Mouse (Mus musculus) right cerebral cortex, postnatal 10 days (tissue): Measurements from ENCODE around the gene Pdilt.
"Not testable (repeated sequence)": the region's sequence is repeated elsewhere in the genome, so short reads cannot be mapped to it uniquely, and the experiment has no call there.

Experiments
- DNase-seq, 2 experiments: peaks; one replicate each; pipeline ENCODE4 v3.0.0; 2021; ENCODE audit warnings: low spot score in 2 of 2

Pdilt gene

GRCm38 (mm10) chr7:119523389-119523788 lies at the start of gene Pdilt:
Pdilt (minus strand) TSS chr7:119523489.
- no peak for DNase-seq

DNA sequence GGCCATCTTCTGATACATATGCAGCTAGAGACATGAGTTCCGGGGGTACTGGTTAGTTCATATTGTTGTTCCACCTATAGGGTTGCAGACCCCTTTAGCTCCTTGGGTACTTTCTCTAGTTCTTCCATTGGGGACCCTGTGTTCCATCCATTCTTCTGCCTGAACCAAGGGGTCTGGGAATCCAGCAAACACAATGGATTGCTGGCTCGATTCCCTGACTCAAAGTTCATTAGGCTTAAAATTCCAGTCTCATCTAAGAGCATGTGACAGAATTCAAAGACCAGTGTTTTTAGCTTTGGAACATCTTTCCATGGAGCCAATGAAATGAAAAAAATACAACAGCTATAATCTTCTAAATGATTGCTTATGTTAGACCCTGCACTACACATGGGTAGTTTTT lies 39.2 kb upstream of the Pdilt start:
- not testable (repeated sequence) for DNase-seq

DNA sequence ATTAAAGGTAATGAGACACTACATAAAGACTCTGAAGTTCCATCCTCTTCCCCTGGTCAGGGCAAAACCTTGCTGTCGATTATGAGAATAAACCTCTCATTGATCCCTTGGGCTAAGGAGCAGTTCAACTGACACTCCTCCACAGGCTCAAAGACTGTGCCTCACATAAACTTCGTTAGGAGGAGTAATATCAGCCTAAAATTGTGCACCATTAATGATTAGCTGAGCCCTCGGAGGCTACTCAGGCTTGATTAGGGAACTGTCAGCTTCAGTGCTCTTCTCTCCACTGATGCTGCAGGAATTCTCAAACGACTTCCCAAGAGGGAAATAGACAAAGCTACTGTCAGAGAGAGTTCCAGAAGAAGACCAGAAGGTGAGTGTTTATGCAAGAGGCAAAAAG lies 38.2 kb upstream of the Pdilt start:
- no peak for DNase-seq

GRCm38 (mm10) chr7:119560452-119560835 lies 37.2 kb upstream of the Pdilt start:
- no peak for DNase-seq

- no peak for DNase-seq
Measured at GRCm38 (mm10) chr7:119559789-119560451, 36.6 kb upstream of the Pdilt start.

DNA sequence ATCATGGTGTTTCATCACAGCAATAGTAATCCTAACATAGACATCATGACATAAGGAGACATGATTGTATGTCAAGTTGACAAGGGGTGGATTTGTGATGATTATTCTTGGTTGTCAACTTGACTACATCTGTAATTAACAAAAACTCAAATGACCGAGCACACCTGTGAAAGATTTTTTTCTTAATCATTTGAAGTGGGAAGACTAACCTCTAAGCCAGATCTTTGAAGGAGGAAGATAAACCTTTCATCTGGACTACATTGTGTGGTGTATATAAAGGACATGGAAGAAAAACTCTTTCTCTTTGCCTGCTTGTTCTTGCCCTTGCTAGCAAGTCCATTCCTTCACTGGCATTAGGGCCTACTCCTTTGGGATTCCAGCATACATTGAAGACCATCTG lies 30.8 kb upstream of the Pdilt start, which contains the start of gene Acsm2:
Acsm2 (plus strand) TSS at position 301 of the 400 bp plus-strand sequence.
- no peak for DNase-seq

- no peak for DNase-seq
Measured at GRCm38 (mm10) chr7:119550471-119551222, 27.4 kb upstream of the Pdilt start.

DNA sequence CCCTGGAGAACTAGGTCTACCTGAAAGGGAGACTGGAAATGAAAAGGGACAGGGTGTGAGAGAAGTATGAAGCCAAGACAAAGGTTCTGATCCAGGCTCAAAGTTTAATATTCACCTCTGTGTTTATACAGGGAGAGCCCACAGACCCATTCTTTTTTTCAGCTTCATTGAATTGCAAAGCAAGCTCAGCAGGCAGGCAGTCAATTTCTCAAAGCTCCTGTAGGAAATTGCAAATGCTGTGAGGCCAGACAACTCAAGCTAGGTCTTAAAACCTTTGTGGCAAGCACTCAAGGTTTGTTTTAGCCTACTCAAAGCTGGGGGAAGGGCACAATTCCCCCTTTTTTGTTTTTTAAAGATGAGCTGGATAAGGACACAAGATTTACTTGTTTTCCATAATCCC lies 22.3 kb upstream of the Pdilt start:
- DNase-seq: no peak

GRCm38 (mm10) chr7:119542445-119542844 lies 19.2 kb upstream of the Pdilt start:
- no peak for DNase-seq

DNA sequence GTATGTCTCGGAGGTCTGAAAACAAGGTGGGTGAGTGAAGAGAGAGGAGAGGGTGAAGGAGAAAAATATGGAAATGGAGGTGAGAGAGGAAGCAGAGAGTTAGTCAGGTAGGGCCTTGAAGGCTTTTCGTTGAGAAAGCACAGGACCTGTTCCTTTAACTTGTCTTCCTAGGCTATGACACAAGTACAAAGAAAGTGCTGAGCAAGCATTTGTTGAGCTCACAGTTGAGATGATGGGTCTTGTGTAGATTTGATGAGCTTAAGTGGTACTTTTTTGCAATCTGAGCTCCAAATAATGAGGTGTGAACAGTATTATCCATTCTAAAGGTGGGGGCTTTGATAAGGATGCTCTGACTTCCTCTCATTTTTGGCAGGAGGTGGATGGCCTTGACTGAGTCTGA lies 11.1 kb upstream of the Pdilt start:
- no peak for DNase-seq

DNA sequence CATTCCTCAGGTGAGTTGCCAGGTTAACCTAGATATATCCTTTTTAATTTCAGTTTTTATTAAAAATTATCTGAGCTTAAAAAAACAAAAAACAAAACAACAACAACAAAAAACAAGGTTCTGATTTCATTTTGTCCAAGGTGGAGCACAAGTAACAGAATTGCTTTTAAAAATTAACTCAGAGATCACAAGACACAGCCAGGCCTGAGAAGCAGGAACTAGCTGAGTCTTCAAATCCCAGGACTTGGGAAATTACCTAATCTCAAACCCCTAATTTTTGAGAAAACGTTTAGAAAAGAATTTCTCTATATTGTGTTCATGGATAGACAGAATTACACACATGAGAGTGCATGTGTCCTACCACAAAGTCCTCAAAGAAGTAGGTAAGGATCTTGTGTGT lies 9.6 kb upstream of the Pdilt start:
- no peak for DNase-seq

- DNase-seq: no peak
Measured at GRCm38 (mm10) chr7:119528617-119529016, 5.3 kb upstream of the Pdilt start.

GRCm38 (mm10) chr7:119527548-119527947 lies 4.3 kb upstream of the Pdilt start:
- no peak for DNase-seq

DNA sequence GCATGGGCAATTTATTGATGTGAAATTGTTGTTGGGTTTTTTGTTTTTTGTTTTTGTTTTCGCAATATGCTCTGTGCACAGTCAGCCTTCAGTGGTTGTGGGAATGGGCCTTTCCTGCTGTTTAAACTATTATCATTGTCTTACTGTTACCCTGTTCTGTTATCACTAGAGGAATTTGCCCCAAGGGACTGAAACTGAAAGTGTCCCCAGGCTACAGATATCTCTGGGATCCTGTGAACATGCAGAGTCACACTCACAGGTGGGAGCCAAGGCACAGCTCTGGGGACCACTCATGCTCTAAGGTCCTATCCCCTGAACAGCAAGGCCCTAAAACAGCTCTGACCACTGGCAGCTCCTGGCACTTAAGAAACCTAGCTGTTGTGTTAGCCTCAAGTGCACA lies 3.8 kb upstream of the Pdilt start:
- no peak for DNase-seq

GRCm38 (mm10) chr7:119526486-119526885 lies 3.2 kb upstream of the Pdilt start:
- no peak for DNase-seq

DNA sequence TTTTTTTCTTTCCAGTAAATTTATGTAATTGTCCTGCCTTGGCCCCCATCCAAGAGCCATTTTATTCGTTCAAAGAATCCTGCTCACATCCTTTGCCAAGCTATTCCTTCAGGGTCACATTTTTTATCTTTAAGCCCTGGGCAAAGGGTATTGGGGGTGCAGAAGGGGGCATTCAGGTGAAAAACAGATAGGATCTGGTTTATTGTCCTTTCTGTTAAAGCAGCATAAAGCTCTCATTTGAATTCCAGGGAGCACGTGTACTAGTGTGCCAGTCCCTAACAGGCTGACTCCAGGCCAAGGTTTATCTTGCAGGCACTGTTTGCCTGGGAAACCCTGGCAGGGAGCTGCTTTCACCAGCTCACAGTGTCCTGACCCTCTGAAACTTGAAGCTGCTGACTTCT lies 2.6 kb upstream of the Pdilt start:
- peak in 1 of 2 experiments; percentile 29 for DNase-seq

GRCm38 (mm10) chr7:119522385-119522784 lies 904 bp downstream of the Pdilt start:
- DNase-seq: no peak

- no peak for DNase-seq
Measured at GRCm38 (mm10) chr7:119521816-119522215, 1.5 kb downstream of the Pdilt start.

GRCm38 (mm10) chr7:119519654-119520053 lies 3.6 kb downstream of the Pdilt start:
- peak; percentile 62 to 79 for DNase-seq

DNA sequence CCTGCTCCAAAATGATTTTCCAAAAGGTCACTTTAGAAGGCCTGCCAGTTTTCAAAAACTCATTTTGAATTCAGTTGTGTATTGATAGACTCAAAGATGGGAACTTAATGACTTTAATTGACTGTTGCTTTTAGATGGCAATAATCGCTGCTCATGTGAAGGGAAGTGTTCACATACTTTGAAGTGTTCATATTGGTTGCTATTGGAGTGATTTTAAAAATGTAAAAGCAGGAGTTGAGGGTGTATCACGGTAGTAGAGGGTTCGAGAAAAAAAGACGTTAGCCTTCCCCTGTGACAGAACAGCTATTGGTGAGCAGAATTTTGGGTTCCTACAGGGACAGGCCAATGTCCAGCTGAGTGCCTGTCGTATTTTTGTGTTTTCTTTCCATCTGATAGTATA lies 4.1 kb downstream of the Pdilt start, which contains the start of gene Acsm5:
Acsm5 (plus strand) TSS at position 301 of the 400 bp plus-strand sequence.
- DNase-seq: no peak

GRCm38 (mm10) chr7:119516272-119516558 lies 7.1 kb downstream of the Pdilt start:
- DNase-seq: no peak

GRCm38 (mm10) chr7:119515492-119516271 lies 7.6 kb downstream of the Pdilt start:
- DNase-seq: peak; percentile 36 to 65

DNA sequence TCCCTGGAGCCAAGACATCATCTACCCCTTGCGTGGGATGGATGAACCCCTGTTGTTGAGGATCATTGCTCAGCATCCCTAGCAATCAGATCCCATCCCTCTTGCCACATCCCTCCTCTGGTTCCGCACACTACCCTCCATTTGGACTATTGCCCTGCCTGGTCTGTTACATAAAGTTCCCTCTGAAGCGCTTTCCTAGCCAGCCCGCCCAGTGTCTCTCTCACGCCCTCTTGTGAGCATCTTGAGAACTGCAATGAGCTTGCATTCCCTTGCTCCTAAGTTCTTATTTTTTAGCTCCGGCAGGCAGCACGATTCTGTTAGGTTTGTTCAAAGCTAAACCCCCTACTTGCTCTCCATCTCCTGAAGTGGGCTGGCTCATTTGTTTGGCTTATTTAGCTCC lies 10.2 kb downstream of the Pdilt start:
- peak in 1 of 2 experiments; percentile 50 for DNase-seq
